Mouse (Mus musculus) bone marrow macrophage, adult 2 months (primary cell): ENCODE measurements around the gene Ilvbl.

Experiments used
- CTCF ChIP-seq: IDR thresholded peaks from 2 replicates; pipeline ENCODE4 v1.5.1; 2012; ENCODE audit warnings: low read depth, mild to moderate bottlenecking, low read length, moderate library complexity
- POLR2A ChIP-seq: IDR thresholded peaks from 2 replicates; pipeline ENCODE4 v1.6.1; 2012; ENCODE audit warnings: mild to moderate bottlenecking, low read depth, low read length, borderline replicate concordance

- no peak for TF ChIP-seq CTCF
- no peak for TF ChIP-seq POLR2A
Measured at GRCm38 (mm10) chr10:78599865-78600264, 25.7 kb downstream of the Ilvbl start.
